Mouse (Mus musculus) liver, embryonic 13.5 days (tissue): ENCODE measurements at regions not wholly inside any gene's neighbourhood (a gene's known extent, or its start where the extent isn't known, plus 50 kb on each side); places are given as distances from the start of the nearest gene placed in this dataset.

ENCODE experiments used
- ATAC-seq: fragments of 200-750 bp; cut with Nextera tagmentation; 2 replicates; pipeline ENCODE4 v1.8.0; 2017; ENCODE audit warnings: low read depth, mild to moderate bottlenecking, moderate number of reproducible peaks, moderate library complexity
- DNase-seq: peaks from one replicate; pipeline ENCODE4 v3.0.0; 2022
- H3K27ac ChIP-seq: fragments of 300-500 bp; sonication (generic); 2 replicates; pipeline ENCODE4 v1.5.1; 2015; ENCODE audit warnings: moderate library complexity, mild to moderate bottlenecking, inconsistent platforms
- H3K27me3 ChIP-seq: fragments of 300-500 bp; sonication (generic); 2 replicates; pipeline ENCODE4 v1.6.1; 2015; ENCODE audit warnings: mild to moderate bottlenecking, inconsistent platforms
- H3K36me3 ChIP-seq: fragments of 300-500 bp; sonication (generic); 2 replicates; pipeline ENCODE4 v1.6.1; 2015; ENCODE audit warnings: mild to moderate bottlenecking, inconsistent platforms
- H3K4me1 ChIP-seq: fragments of 300-500 bp; sonication (generic); replicated peaks from 2 replicates; pipeline ENCODE4 v1.6.1; 2015; ENCODE audit warnings: inconsistent platforms
- H3K4me2 ChIP-seq: fragments of 300-500 bp; sonication (generic); 2 replicates; pipeline ENCODE4 v1.6.1; 2015; ENCODE audit warnings: inconsistent platforms, mild to moderate bottlenecking, moderate library complexity
- H3K4me3 ChIP-seq: fragments of 300-500 bp; sonication (generic); replicated peaks from 2 replicates; pipeline ENCODE4 v1.5.1; 2015; ENCODE audit warnings: mild to moderate bottlenecking, inconsistent platforms
- H3K9ac ChIP-seq: fragments of 300-500 bp; sonication (generic); 2 replicates; pipeline ENCODE4 v1.6.1; 2015; ENCODE audit warnings: mild to moderate bottlenecking, inconsistent platforms
- H3K9me3 ChIP-seq: fragments of 300-500 bp; sonication (generic); replicated peaks from 2 replicates; pipeline ENCODE4 v1.6.1; 2016; ENCODE audit warnings: inconsistent platforms
- whole genome bisulfite sequencing: fragments of 180-500 bp; shearing (Covaris S2); methylation state at CpG from one replicate; pipeline ENCODE4 v1.1.7; 2015; ENCODE audit not compliant: insufficient replicate concordance; 5-methylcytosine and 5-hydroxymethylcytosine counted together

DNA sequence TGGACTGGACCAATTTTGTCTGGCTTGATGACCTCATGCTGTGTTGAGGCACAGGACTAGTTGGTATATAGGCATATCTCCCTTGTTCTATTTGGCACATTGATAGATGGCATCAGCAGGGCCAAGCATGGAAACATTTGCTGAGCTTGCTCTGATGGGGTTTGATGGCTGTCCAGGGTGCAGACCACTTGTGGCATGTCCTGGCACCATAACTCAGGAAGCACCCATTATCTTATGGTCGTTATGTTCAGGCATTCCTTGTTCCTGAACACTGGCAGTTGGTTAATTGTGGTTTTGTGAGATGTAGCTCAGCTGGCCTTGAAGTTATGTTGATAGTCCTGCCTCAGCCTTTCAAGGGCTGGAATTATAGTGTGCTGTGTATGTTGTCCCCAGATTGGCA, 1193.4 kb upstream of the A1bg start:
- H3K27me3 ChIP-seq: no peaks in the 10 kb centered on the region
- H3K9me3 ChIP-seq: no peaks in the 10 kb centered on the region
- H3K27ac ChIP-seq: no peak overlapping the region
- H3K4me3 ChIP-seq: no peak overlapping the region
- peaks cover 98% of the 10 kb centered on the region for H3K4me1 ChIP-seq
- WGBS: 14% methylated on average over 1 of the region's 1 CpGs
- H3K9ac ChIP-seq: no peak overlapping the region
- H3K36me3 ChIP-seq: no peaks in the 10 kb centered on the region
- DNase-seq (no peak), ATAC-seq (no peak)
- no peak overlapping the region for H3K4me2 ChIP-seq

DNA sequence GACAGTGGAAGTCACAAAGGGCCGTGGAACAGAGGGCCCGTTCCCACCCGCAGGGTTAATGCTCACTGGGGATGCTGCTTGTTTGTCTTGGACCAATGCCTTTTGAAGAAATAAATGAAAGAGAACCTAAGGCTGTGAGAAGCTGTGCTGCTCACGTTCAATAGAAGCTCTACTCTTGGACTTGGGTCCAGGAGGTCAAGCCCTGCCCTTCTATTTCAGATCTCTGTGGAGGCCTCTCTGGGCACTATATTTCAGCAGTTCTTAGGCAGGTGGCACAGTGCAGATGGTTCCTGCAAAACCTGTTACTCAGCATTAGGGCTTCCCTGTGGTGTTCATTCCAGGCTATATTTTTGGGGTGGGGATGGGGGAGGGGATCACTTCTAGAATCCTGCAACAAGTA, 1192.0 kb upstream of the A1bg start:
- Histone ChIP-seq H3K4me1 (peaks cover 90% of the 10 kb centered on the region), H3K9me3 (no peaks in the 10 kb centered on the region), H3K4me2 (no peak overlapping the region), H3K27me3 (no peaks in the 10 kb centered on the region), H3K9ac (no peak overlapping the region), H3K36me3 (no peaks in the 10 kb centered on the region), H3K27ac (peak overlapping the region; percentile 67), H3K4me3 (no peak overlapping the region)
- no peak for ATAC-seq
- WGBS: 69% methylated on average over 4 of the region's 4 CpGs
- no peak for DNase-seq

GRCm38 (mm10) chr15:62112151-62112550, 1189.3 kb upstream of the A1bg start:
- Histone ChIP-seq H3K4me1 (peaks cover 66% of the 10 kb centered on the region), H3K4me2 (no peak overlapping the region), H3K36me3 (peaks cover 3% of the 10 kb centered on the region; the same call in 1 of the 2 replicates), H3K9ac (no peak overlapping the region), H3K27me3 (no peaks in the 10 kb centered on the region), H3K27ac (no peak overlapping the region), H3K4me3 (no peak overlapping the region), H3K9me3 (no peaks in the 10 kb centered on the region)
- ATAC-seq: no peak
- WGBS: 66% methylated on average over 2 of the region's 2 CpGs
- DNase-seq: no peak

DNA sequence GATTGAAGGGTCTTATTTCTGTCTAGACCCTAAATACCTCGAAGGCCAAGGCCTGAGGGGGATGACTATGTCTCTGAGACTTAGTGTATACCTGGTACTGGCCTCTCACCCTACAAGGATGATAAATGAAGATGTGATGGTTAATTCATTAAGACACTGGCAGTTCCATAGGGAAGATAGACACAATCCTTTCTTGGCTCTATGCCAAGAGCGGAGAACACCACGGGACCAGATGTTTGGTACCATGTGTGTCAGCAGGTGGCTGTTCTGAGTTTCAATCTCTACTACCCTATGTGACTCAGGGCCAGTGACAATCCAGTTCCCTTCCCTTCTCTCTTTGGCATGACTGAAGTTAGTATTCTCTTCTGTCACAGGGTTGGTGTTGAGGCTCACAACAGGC, 1185.2 kb upstream of the A1bg start:
- Histone ChIP-seq H3K36me3 (peaks cover 3% of the 10 kb centered on the region), H3K9ac (no peak overlapping the region), H3K4me2 (no peak overlapping the region), H3K9me3 (no peaks in the 10 kb centered on the region), H3K27me3 (no peaks in the 10 kb centered on the region), H3K27ac (no peak overlapping the region), H3K4me1 (peaks cover 58% of the 10 kb centered on the region), H3K4me3 (no peak overlapping the region)
- ATAC-seq (no peak), DNase-seq (no peak)
- 95% methylated on average over 3 of the region's 3 CpGs for WGBS

DNA sequence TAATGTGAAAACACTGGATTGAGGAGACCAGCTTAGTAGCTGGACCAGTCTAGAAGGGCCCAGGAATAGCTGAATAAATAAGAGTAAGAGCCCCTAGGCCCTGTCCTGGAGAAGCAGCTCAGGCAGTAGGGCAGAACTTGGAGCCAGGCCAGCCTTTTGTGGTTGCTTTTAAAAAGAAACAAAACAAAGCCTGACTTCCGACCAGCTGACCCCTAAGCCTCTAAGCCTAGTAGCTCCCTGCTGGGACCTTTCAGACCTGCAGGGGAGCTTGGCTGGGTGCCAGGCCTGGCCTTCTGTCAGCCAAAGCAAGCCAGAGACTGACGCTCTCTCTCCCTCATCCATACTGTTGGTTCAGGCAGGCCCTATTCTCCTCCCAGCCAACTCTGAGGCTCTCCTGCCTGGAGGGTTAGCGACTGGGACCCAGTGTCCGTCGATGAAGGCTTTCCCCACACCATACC, 1183.7 kb upstream of the A1bg start:
- DNase-seq (no peak), ATAC-seq (peak; percentile 55)
- no peak overlapping the region for H3K4me2 ChIP-seq
- peak overlapping the region; percentile 48; the same call in 1 of the 2 replicates for H3K27ac ChIP-seq
- peaks cover 44% of the 10 kb centered on the region for H3K4me1 ChIP-seq
- no peak overlapping the region for H3K4me3 ChIP-seq
- no peak overlapping the region for H3K9ac ChIP-seq
- no peaks in the 10 kb centered on the region for H3K27me3 ChIP-seq
- H3K36me3 ChIP-seq: peaks cover 14% of the 10 kb centered on the region
- H3K9me3 ChIP-seq: no peaks in the 10 kb centered on the region; the same call in 1 of the 2 replicates
- WGBS: 56% methylated on average over 5 of the region's 5 CpGs

DNA sequence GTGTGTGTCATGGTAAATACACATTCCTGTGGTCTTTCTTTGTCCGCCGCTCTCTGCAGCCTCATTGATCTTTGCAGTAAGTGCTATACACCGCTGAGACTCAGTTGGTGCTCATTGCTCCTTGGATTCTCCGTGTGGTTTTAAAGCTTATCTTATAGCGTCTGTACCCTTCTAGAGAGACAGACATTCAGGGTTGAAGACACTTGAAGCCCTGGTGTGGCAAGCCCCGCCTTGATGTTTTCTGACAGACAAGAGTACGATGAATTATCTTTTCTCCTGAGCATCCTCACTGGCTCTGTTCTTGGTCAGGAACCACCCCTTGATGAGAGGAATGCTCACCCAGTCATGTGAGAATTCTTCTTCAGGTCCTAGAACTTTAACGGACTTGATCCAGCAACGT, 1182.7 kb upstream of the A1bg start:
- Histone ChIP-seq H3K9me3 (no peaks in the 10 kb centered on the region; the same call in 1 of the 2 replicates), H3K4me1 (peaks cover 40% of the 10 kb centered on the region), H3K27me3 (no peaks in the 10 kb centered on the region), H3K36me3 (peaks cover 14% of the 10 kb centered on the region), H3K4me3 (no peak overlapping the region), H3K9ac (peak overlapping the region; percentile 18; the same call in 1 of the 2 replicates), H3K27ac (peak overlapping the region; percentile 72), H3K4me2 (peak overlapping the region; percentile 7; the same call in 1 of the 2 replicates)
- DNase-seq (peak; percentile 22), ATAC-seq (peak; percentile 71)
- WGBS: 34% methylated on average over 9 of the region's 9 CpGs

DNA sequence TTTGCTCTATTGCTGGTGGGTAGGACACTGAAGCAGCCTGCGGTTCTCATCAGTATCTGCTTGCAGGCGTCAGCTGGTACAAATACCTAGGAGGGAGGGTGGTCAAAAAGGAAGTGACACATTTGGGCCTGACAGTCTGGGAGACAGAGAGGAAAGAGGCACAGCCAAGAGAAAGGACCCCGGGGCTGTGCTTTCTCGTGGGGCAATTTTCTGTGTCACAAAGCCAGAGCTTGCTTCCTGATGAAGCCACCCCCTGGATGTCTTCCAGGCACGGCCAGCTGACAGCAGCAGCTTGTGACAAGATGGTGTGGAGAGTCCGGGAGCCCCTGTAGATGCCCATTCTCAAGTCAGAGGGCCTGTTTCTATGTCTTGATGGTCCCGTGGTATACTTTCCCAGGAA, 1181.8 kb upstream of the A1bg start:
- 39% methylated on average over 7 of the region's 7 CpGs for WGBS
- Histone ChIP-seq H3K36me3 (peaks cover 14% of the 10 kb centered on the region), H3K4me2 (no peak overlapping the region), H3K27ac (peak overlapping the region; percentile 72), H3K9ac (peak overlapping the region; percentile 18; the same call in 1 of the 2 replicates), H3K27me3 (no peaks in the 10 kb centered on the region), H3K4me1 (peaks cover 48% of the 10 kb centered on the region), H3K9me3 (no peaks in the 10 kb centered on the region; the same call in 1 of the 2 replicates), H3K4me3 (no peak overlapping the region)
- DNase-seq (no peak), ATAC-seq (no peak)

- Histone ChIP-seq H3K4me2 (peak overlapping the region; percentile 63), H3K9me3 (no peaks in the 10 kb centered on the region; the same call in 1 of the 2 replicates), H3K27me3 (no peaks in the 10 kb centered on the region), H3K27ac (peak overlapping the region; percentile 81), H3K4me3 (no peak overlapping the region), H3K36me3 (peaks cover 11% of the 10 kb centered on the region), H3K4me1 (peaks cover 55% of the 10 kb centered on the region), H3K9ac (no peak overlapping the region)
- peak; percentile 72 for ATAC-seq
- peak; percentile 22 for DNase-seq
- WGBS: 41% methylated on average over 6 of the region's 6 CpGs
Observed at GRCm38 (mm10) chr15:62099683-62100082, 1176.9 kb upstream of the A1bg start.

GRCm38 (mm10) chr15:62098791-62099660, 1176.2 kb upstream of the A1bg start:
- ATAC-seq: peak; percentile 87
- peak; percentile 70 for DNase-seq
- peaks cover 11% of the 10 kb centered on the region for H3K36me3 ChIP-seq
- H3K9ac ChIP-seq: peak overlapping the region; percentile 64
- peak overlapping the region; percentile 81 for H3K27ac ChIP-seq
- WGBS: 24% methylated on average over 16 of the region's 16 CpGs
- H3K4me2 ChIP-seq: peak overlapping the region; percentile 63
- peak overlapping the region; percentile 21; the same call in 1 of the 2 replicates for H3K4me3 ChIP-seq
- no peaks in the 10 kb centered on the region; the same call in 1 of the 2 replicates for H3K9me3 ChIP-seq
- H3K4me1 ChIP-seq: peaks cover 49% of the 10 kb centered on the region
- H3K27me3 ChIP-seq: no peaks in the 10 kb centered on the region

GRCm38 (mm10) chr15:62096778-62097177, 1174.0 kb upstream of the A1bg start:
- Histone ChIP-seq H3K9me3 (no peaks in the 10 kb centered on the region), H3K4me3 (no peak overlapping the region), H3K36me3 (no peaks in the 10 kb centered on the region), H3K4me1 (peaks cover 64% of the 10 kb centered on the region), H3K4me2 (no peak overlapping the region), H3K9ac (no peak overlapping the region), H3K27ac (no peak overlapping the region), H3K27me3 (no peaks in the 10 kb centered on the region)
- 71% methylated on average over 7 of the region's 7 CpGs for WGBS
- no peak for ATAC-seq
- no peak for DNase-seq

DNA sequence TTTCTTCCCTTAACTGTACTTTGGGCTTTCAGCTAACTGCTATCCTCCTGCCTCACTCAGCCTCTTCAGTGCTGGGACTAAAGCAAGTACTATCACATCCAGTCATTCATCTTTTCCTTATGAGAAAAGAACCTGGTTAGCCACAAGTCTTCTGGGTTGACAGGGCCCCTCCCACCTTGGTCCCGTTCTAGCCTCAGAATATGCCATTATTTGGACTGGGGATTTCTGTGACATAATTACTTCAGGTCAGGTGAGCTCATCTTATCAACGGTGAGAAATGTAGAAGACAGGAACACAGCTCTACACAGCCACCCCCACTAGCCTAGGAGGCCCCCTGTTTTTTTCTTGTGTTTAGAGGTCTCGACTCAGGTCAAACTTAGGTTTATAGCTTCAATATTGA, 1172.4 kb upstream of the A1bg start:
- H3K27me3 ChIP-seq: no peaks in the 10 kb centered on the region
- DNase-seq: no peak
- H3K4me2 ChIP-seq: no peak overlapping the region
- H3K36me3 ChIP-seq: no peaks in the 10 kb centered on the region
- H3K9ac ChIP-seq: no peak overlapping the region
- WGBS: 68% methylated on average over 3 of the region's 3 CpGs
- no peak overlapping the region for H3K4me3 ChIP-seq
- H3K9me3 ChIP-seq: no peaks in the 10 kb centered on the region
- H3K4me1 ChIP-seq: peaks cover 73% of the 10 kb centered on the region
- no peak overlapping the region for H3K27ac ChIP-seq
- ATAC-seq: no peak
